Mouse (Mus musculus) stomach, postnatal 0 days (tissue): ENCODE measurements around the gene Smoc2. TPM values are rescaled to one million over a fixed set of nuclear protein-coding genes. Genes with fewer than 3 reads are reported as not detected.

Experiments used
- ATAC-seq: fragments of 200-750 bp; cut with Nextera tagmentation; 2 replicates; pipeline ENCODE4 v1.8.0; 2017; ENCODE audit not compliant: low FRiP score, low TSS enrichment
- DNase-seq: peaks from one replicate; pipeline ENCODE4 v3.0.0-alpha.2; 2016; ENCODE audit warnings: low spot score
- H3K27ac ChIP-seq: fragments of 300-500 bp; sonication (generic); replicated peaks from 2 replicates; pipeline ENCODE4 v1.5.1; 2014; ENCODE audit warnings: mild to moderate bottlenecking, control low read depth
- H3K27me3 ChIP-seq: fragments of 300-500 bp; sonication (generic); 2 replicates; pipeline ENCODE4 v1.6.1; 2014; ENCODE audit warnings: low read length; ENCODE audit not compliant: control insufficient read depth, insufficient read depth
- H3K36me3 ChIP-seq: fragments of 300-500 bp; sonication (generic); 2 replicates; pipeline ENCODE4 v1.6.1; 2014; ENCODE audit warnings: low read length, mixed read lengths; ENCODE audit not compliant: control insufficient read depth, insufficient read depth
- H3K4me1 ChIP-seq: fragments of 300-500 bp; sonication (generic); replicated peaks from 2 replicates; pipeline ENCODE4 v1.6.1; 2014; ENCODE audit warnings: antibody characterized with exemption; ENCODE audit not compliant: control insufficient read depth, insufficient read depth
- H3K4me2 ChIP-seq: fragments of 300-500 bp; sonication (generic); replicated peaks from 2 replicates; pipeline ENCODE4 v1.6.1; 2014; ENCODE audit warnings: low read depth, mild to moderate bottlenecking, control low read depth, moderate library complexity
- H3K4me3 ChIP-seq: fragments of 300-500 bp; sonication (generic); 2 replicates; pipeline ENCODE4 v1.5.1; 2014; ENCODE audit warnings: low read depth, low read length, control low read depth
- H3K9ac ChIP-seq: fragments of 300-500 bp; sonication (generic); 2 replicates; pipeline ENCODE4 v1.6.1; 2014; ENCODE audit warnings: mild to moderate bottlenecking, low read length, control low read depth, mixed read lengths
- H3K9me3 ChIP-seq: fragments of 300-500 bp; sonication (generic); 2 replicates; pipeline ENCODE4 v1.6.1; 2016; ENCODE audit warnings: low read length; ENCODE audit not compliant: control insufficient read depth
- CTCF ChIP-seq: IDR thresholded peaks from 2 replicates; pipeline ENCODE4 v1.5.1; 2016; ENCODE audit warnings: antibody characterized with exemption, low read depth, mild to moderate bottlenecking, moderate library complexity
- EP300 ChIP-seq: optimal IDR thresholded peaks from 2 replicates; pipeline ENCODE3; 2016; ENCODE audit warnings: antibody characterized with exemption
- WGBS: fragments of 180-500 bp; shearing (Covaris S2); extraction: QIAGEN DNeasy Blood & Tissue Kit; methylation state at CpG from one replicate; pipeline ENCODE4 v1.1.7; 2014; 5-methylcytosine and 5-hydroxymethylcytosine counted together
- polyA plus RNA-seq: library from polyadenylated mRNA; unstranded; fragments of >200 nt; fragmentation: Nextera tagmentation; extraction: Ambion mirVana; gene quantifications from 2 replicates; pipeline ENCODE4 v1.2.1, GENCODE M21; 2015

Smoc2 gene
- polyA plus RNA-seq, 1 experiment from 2014 or later, result 59.2 TPM

DNA sequence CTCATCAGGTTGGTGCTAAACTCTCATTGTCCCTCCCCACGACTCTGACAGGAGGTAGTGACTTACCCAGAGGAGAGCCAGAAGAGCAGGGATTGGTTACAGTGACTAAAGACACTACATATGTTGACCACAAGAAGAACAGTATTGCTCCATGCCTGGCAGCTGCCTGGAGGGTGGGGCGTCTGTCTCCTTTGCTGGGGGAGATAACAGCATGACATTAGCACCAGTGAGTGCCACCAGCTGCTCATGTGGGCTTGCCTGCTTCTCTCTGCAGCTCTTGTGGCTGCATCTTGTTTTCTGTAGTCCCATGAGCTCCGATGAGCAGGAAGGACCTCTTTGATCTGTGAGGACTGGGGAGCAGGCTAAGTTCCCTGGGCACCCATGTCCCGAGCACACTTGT lies 29.7 kb upstream of the Smoc2 start:
- no peaks in the 10 kb centered on the region for H3K27me3 ChIP-seq
- no peak overlapping the region for H3K27ac ChIP-seq
- H3K9ac ChIP-seq, result no peak overlapping the region
- no peaks in the 10 kb centered on the region for H3K36me3 ChIP-seq
- no peak for TF ChIP-seq CTCF
- DNase-seq (no peak), ATAC-seq (no peak)
- H3K9me3 ChIP-seq, result no peaks in the 10 kb centered on the region
- no peak overlapping the region for H3K4me3 ChIP-seq
- H3K4me2 ChIP-seq, result no peak overlapping the region
- H3K4me1 ChIP-seq, result no peaks in the 10 kb centered on the region
- 65% methylated on average over 4 of the region's 4 CpGs for WGBS

DNA sequence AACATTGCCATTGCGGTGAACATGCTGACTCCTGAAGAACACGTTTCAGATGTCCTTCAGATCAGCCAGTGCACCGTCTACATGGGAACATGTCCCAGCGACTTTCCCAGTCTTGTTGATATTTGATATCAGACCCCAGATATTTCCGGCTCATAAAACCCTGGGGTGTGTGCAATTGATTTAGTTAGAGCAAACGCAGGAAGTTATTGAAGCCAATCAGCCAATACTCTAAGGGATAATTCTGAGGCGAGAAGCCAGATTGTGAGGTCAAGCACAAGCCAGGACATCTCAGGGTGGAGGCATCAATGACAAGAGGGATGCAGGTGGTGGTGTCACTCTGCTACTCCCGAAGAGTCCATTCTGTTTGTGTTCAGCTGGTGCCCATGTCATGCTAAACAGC lies 28.9 kb upstream of the Smoc2 start:
- DNase-seq, result no peak
- ATAC-seq, result no peak
- TF ChIP-seq EP300 (no peak), CTCF (no peak)
- Histone ChIP-seq H3K9me3 (no peaks in the 10 kb centered on the region), H3K27ac (no peak overlapping the region), H3K36me3 (no peaks in the 10 kb centered on the region), H3K9ac (no peak overlapping the region), H3K4me2 (no peak overlapping the region), H3K4me1 (no peaks in the 10 kb centered on the region), H3K4me3 (no peak overlapping the region), H3K27me3 (no peaks in the 10 kb centered on the region)
- WGBS, result 67% methylated on average over 8 of the region's 8 CpGs

DNA sequence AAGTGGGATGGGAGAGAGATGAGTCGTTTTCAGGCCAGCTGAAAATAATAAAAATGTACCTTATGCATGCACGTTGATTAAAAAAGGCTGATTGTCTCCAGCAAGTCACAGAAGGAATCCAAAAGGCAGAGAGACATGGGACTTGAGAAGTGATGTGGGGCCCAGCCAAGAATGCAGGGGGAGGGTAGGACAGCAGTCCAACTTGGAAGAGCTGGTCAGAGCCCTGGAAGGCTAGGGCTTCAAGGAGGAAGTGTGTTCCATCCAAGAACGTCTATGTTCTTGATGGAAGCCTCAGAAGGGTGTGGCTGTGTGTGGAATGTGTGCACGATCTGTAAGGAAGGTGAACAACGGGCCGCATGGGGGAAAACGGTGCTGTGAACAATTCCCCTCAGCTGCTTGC lies 26.9 kb upstream of the Smoc2 start:
- WGBS, result 38% methylated on average over 7 of the region's 7 CpGs
- no peaks in the 10 kb centered on the region for H3K4me1 ChIP-seq
- H3K9ac ChIP-seq, result no peak overlapping the region
- no peak for TF ChIP-seq CTCF
- TF ChIP-seq EP300, result no peak
- no peak for DNase-seq
- no peak for ATAC-seq
- no peak overlapping the region for H3K4me2 ChIP-seq
- no peak overlapping the region for H3K4me3 ChIP-seq
- H3K9me3 ChIP-seq, result no peaks in the 10 kb centered on the region
- no peaks in the 10 kb centered on the region for H3K27me3 ChIP-seq
- H3K27ac ChIP-seq, result no peak overlapping the region
- H3K36me3 ChIP-seq, result no peaks in the 10 kb centered on the region

DNA sequence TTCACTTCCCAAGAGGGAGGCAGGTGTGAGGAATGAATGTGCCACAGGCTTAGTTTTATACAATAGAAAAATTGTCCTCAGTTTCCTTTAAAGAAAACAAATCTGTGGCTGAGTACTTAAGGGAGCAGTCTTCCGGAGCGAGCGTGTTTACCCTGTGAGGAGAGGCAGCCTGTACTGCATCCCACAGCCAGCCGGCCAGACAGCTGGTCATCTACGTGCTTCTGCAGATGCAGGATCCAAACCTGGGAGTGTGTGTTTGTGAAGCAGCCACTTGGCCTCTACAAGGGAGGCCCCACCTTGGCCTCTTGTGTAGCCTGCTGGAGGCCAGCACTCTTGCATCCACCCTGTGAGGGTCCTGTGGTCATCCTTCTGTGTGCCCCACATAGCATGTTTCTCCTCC lies 24.7 kb upstream of the Smoc2 start:
- ATAC-seq, result no peak
- WGBS, result 34% methylated on average over 5 of the region's 5 CpGs

DNA sequence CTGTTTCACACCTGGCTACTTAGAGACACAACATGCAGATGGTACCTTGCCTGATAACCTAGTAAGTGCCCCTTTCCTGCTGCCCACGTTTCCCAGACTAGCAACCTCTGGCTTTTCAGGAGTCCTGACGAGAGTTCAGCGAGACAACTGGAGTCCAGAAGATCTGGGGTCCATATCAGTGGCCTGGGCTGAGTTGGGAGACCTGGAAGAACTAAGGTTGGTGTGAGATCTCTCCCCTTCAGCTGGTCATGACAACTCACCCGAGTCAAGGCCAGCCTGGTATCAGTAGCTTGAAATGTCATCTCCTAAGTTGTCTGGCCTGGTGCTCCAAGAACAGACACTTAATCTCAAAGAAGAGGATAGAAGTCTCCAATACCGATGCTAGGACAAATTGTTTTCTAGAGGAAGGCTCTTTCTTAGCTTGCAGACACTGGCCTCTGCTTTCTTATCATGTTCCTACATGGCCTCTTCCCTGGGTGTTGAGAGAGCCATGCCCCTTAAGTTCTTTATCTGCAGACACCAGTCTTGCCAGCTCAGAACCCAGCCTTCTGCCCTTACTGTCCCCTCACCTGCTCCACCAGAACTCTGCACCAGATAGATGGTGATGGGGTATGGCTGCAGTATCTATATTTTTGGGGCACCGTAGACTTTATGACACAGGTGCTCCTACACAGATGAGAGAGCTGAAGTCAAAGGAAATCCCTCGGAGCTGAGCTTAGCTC lies 21.3 kb upstream of the Smoc2 start:
- Histone ChIP-seq H3K27ac (no peak overlapping the region), H3K9me3 (no peaks in the 10 kb centered on the region), H3K27me3 (no peaks in the 10 kb centered on the region), H3K9ac (no peak overlapping the region), H3K36me3 (no peaks in the 10 kb centered on the region), H3K4me2 (no peak overlapping the region), H3K4me1 (peaks cover under 1% of the 10 kb centered on the region; the same call in 1 of the 2 replicates), H3K4me3 (no peak overlapping the region)
- TF ChIP-seq EP300, result no peak
- no peak for TF ChIP-seq CTCF
- 81% methylated on average over 7 of the region's 7 CpGs for WGBS
- DNase-seq, result no peak
- ATAC-seq, result no peak

More for the DNA sequence above, 24.7 kb upstream of the Smoc2 start:
- no peak overlapping the region for H3K4me3 ChIP-seq
- no peaks in the 10 kb centered on the region for H3K4me1 ChIP-seq
- no peak for DNase-seq
- no peaks in the 10 kb centered on the region for H3K36me3 ChIP-seq
- H3K27ac ChIP-seq, result no peak overlapping the region
- no peaks in the 10 kb centered on the region for H3K27me3 ChIP-seq
- no peak overlapping the region for H3K9ac ChIP-seq
- H3K4me2 ChIP-seq, result no peak overlapping the region
- no peak for TF ChIP-seq CTCF
- no peak for TF ChIP-seq EP300
- H3K9me3 ChIP-seq, result no peaks in the 10 kb centered on the region

DNA sequence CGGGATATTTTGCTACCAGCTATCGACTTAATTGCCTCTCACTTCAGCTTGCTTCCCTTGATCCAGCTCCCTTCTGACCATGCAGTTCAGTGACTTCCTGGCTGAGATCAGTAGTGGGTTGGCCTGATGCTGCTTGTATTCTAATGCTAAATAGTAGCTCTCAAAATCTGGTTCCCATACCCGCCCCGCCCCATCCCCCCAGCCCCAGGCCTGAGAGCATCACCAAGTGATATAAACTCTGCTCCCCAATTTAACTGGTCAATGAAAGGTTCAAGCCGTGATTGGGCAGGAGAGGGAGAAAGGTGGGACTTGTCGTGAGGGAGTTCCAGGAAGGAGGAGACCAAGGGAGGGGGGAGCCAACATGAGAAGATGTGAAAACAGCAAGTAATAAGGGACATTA lies 20.4 kb upstream of the Smoc2 start:
- H3K4me1 ChIP-seq, result peaks cover 3% of the 10 kb centered on the region
- no peak overlapping the region for H3K4me3 ChIP-seq
- H3K27ac ChIP-seq, result no peak overlapping the region
- H3K36me3 ChIP-seq, result no peaks in the 10 kb centered on the region
- DNase-seq (no peak), ATAC-seq (no peak)
- WGBS, result 69% methylated on average over 6 of the region's 6 CpGs
- no peak overlapping the region for H3K9ac ChIP-seq
- H3K9me3 ChIP-seq, result no peaks in the 10 kb centered on the region
- no peak for TF ChIP-seq EP300
- TF ChIP-seq CTCF, result no peak
- H3K4me2 ChIP-seq, result no peak overlapping the region
- no peaks in the 10 kb centered on the region for H3K27me3 ChIP-seq
